Mouse (Mus musculus) brain, embryonic 14.5 days (tissue): ENCODE results near the gene Osbpl6.

Experiments
- CTCF ChIP-seq: fragments of 200-500 bp; IDR thresholded peaks from 2 replicates; pipeline ENCODE4 v1.5.1; 2012; ENCODE audit warnings: inconsistent platforms, mild to moderate bottlenecking, moderate library complexity, borderline replicate concordance; ENCODE audit not compliant: insufficient read depth, insufficient read length; ENCODE audit errors: extremely low read depth
- POLR2A ChIP-seq: fragments of 200-500 bp; IDR thresholded peaks from 2 replicates; pipeline ENCODE4 v1.6.1; 2012; ENCODE audit warnings: mild to moderate bottlenecking, inconsistent platforms, borderline replicate concordance; ENCODE audit not compliant: poor library complexity, insufficient read depth, insufficient read length, severe bottlenecking; ENCODE audit errors: extremely low read depth

- TF ChIP-seq POLR2A = no peak
- no peak for TF ChIP-seq CTCF
Measured at GRCm38 (mm10) chr2:76631600-76631999, 225.3 kb downstream of the Osbpl6 start.
